Mouse (Mus musculus) embryonic facial prominence, embryonic 11.5 days (tissue): ENCODE results near the gene Mrps35. TPM values are rescaled to one million over a fixed set of nuclear protein-coding genes. Genes with fewer than 3 reads are reported as not detected.

Experiments used
- ATAC-seq: fragments of 200-750 bp; cut with Nextera tagmentation; replicated peaks from 2 replicates; pipeline ENCODE4 v1.8.0; 2017; ENCODE audit warnings: low read depth; ENCODE audit not compliant: insufficient number of reproducible peaks, low FRiP score, low TSS enrichment
- DNase-seq: peaks from one replicate; pipeline ENCODE4 v3.0.0-alpha.2; 2015; ENCODE audit warnings: low spot score
- H3K27ac ChIP-seq: fragments of 300-500 bp; sonication (generic); replicated peaks from 2 replicates; pipeline ENCODE4 v1.5.1; 2014; ENCODE audit warnings: mild to moderate bottlenecking, low read depth, low read length, control low read depth
- H3K27me3 ChIP-seq: fragments of 300-500 bp; sonication (generic); 2 replicates; pipeline ENCODE4 v1.6.1; 2014; ENCODE audit warnings: mild to moderate bottlenecking, low read length, moderate library complexity, mixed read lengths; ENCODE audit not compliant: control insufficient read depth, insufficient read depth
- H3K36me3 ChIP-seq: fragments of 300-500 bp; sonication (generic); replicated peaks from 2 replicates; pipeline ENCODE4 v1.6.1; 2014; ENCODE audit warnings: low read depth, mild to moderate bottlenecking, low read length, moderate library complexity, mixed read lengths; ENCODE audit not compliant: control insufficient read depth, insufficient read depth
- H3K4me1 ChIP-seq: fragments of 300-500 bp; sonication (generic); 2 replicates; pipeline ENCODE4 v1.6.1; 2014; ENCODE audit warnings: low read length, mixed read lengths; ENCODE audit not compliant: control insufficient read depth, insufficient read depth
- H3K4me2 ChIP-seq: fragments of 300-500 bp; sonication (generic); 2 replicates; pipeline ENCODE4 v1.6.1; 2014; ENCODE audit warnings: low read depth, mild to moderate bottlenecking, control low read depth, low read length, moderate library complexity
- H3K4me3 ChIP-seq: fragments of 300-500 bp; sonication (generic); 2 replicates; pipeline ENCODE4 v1.5.1; 2014; ENCODE audit warnings: low read depth, low read length, control low read depth
- H3K9ac ChIP-seq: fragments of 300-500 bp; sonication (generic); replicated peaks from 2 replicates; pipeline ENCODE4 v1.6.1; 2014; ENCODE audit warnings: mild to moderate bottlenecking, control low read depth, low read length
- H3K9me3 ChIP-seq: fragments of 300-500 bp; sonication (generic); replicated peaks from 2 replicates; pipeline ENCODE4 v1.6.1; 2016; ENCODE audit warnings: mild to moderate bottlenecking, low read length, inconsistent platforms, mixed read lengths; ENCODE audit not compliant: control insufficient read depth
- WGBS: fragments of 180-500 bp; shearing (Covaris S2); extraction: QIAGEN DNeasy Blood & Tissue Kit; methylation state at CpG from one replicate; pipeline ENCODE4 v1.1.7; 2014; 5-methylcytosine and 5-hydroxymethylcytosine counted together
- polyA plus RNA-seq: library from polyadenylated mRNA; unstranded; fragments of >200 nt; fragmentation: Nextera tagmentation; extraction: Ambion mirVana; gene quantifications from 2 replicates; pipeline ENCODE4 v1.2.1, GENCODE M21; 2014

Gene Mrps35
- polyA plus RNA-seq, 1 experiment from 2014 or later, result 100 TPM

DNA sequence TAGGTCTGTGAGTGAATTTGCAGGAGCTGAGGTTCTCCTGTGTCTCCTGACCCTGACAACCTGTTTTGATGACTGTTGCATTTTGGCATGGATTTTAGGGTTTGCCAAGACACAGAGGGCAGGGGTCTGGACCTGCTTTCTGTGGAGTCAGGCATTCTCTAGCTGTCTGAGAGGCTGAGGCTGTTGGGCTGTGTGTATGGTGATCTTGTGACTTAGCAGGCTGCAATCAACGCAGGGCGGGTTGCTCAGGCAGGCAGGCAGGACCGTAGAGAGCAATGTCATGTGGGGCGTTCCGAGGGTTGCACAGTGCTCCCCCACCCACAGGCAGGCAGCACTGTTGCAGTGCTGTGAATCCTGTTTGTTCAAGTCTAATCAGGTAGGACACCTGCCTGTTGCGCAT lies 64.2 kb downstream of the Mrps35 start:
- Histone ChIP-seq H3K27me3 (no peaks in the 10 kb centered on the region), H3K4me2 (no peak overlapping the region), H3K36me3 (peaks cover 7% of the 10 kb centered on the region), H3K4me3 (no peak overlapping the region), H3K9me3 (no peaks in the 10 kb centered on the region), H3K27ac (no peak overlapping the region), H3K9ac (no peak overlapping the region), H3K4me1 (no peaks in the 10 kb centered on the region)
- 93% methylated on average over 6 of the region's 6 CpGs for WGBS
- DNase-seq (no peak), ATAC-seq (no peak)

DNA sequence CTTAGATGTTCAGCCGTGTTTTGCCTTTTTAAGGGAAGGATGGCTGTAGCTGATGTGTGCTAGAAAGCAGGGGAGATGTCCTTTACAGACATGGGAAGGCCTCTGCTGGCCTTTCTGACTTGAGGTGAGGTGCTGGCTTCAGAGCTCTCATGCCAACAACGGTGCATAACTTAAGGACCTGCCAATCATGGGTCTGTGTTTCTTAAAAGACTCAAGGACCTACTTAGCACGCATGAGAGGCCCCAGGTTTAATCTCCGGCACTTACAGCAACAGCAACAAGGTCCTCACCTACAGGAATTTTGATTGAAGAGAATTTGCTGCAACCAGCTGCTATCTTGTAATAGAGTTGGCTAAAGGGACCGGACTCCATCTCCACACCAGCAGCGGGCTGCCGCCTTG lies 66.7 kb downstream of the Mrps35 start:
- no peaks in the 10 kb centered on the region for H3K27me3 ChIP-seq
- H3K4me2 ChIP-seq, result no peak overlapping the region
- H3K36me3 ChIP-seq, result peaks cover 7% of the 10 kb centered on the region
- no peak overlapping the region for H3K27ac ChIP-seq
- H3K9me3 ChIP-seq, result no peaks in the 10 kb centered on the region
- H3K4me3 ChIP-seq, result no peak overlapping the region
- whole genome bisulfite sequencing, result 84% methylated on average over 7 of the region's 7 CpGs
- H3K9ac ChIP-seq, result no peak overlapping the region
- ATAC-seq (no peak), DNase-seq (no peak)
- no peaks in the 10 kb centered on the region for H3K4me1 ChIP-seq

DNA sequence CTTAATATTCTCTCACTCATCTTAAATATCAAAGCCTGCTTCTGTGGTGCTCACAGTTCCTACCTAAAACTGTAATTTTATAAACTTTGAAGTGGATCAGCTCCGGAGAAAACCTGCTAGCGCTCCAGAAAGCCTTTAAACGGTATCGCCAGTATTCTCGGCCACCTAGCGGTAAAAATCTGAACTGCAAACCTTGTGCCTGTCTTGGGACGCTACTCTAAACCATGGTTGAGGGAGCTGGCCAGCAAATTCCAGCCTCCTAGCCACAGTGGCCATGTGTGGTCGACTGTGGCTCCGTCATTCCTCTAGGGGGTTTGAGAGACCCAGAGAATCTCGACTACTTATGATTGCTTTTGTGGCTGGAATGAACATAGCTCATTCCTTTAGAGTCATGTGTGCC lies 74.0 kb downstream of the Mrps35 start:
- no peak overlapping the region for H3K4me3 ChIP-seq
- H3K4me2 ChIP-seq, result no peak overlapping the region
- no peaks in the 10 kb centered on the region for H3K36me3 ChIP-seq
- no peaks in the 10 kb centered on the region for H3K9me3 ChIP-seq
- WGBS, result 7% methylated on average over 10 of the region's 10 CpGs
- H3K27me3 ChIP-seq, result no peaks in the 10 kb centered on the region
- H3K27ac ChIP-seq, result no peak overlapping the region
- DNase-seq (peak; percentile 97), ATAC-seq (no peak)
- no peaks in the 10 kb centered on the region for H3K4me1 ChIP-seq
- no peak overlapping the region for H3K9ac ChIP-seq

DNA sequence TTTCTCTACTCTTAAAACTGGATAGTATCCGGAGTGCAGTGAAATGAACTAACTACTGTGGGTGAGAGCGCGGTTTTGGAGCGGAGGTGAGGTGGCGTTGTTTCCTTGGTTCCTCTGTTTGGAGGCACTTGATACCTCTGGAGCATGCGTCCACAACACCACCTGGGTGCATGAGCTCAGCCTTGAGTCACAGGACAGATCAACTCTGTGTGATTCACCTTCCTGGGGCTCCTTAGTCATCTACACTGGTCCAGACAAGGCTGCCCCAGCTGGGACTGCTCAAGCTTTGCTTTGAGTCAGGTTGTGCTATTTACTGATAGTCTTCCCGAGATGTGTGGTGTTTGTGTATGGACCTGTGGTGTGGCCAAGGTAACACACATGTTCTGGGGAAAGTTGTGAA lies 75.2 kb downstream of the Mrps35 start:
- 94% methylated on average over 7 of the region's 7 CpGs for WGBS
- Histone ChIP-seq H3K27ac (no peak overlapping the region), H3K4me3 (no peak overlapping the region), H3K36me3 (no peaks in the 10 kb centered on the region), H3K9ac (no peak overlapping the region), H3K4me2 (no peak overlapping the region), H3K4me1 (no peaks in the 10 kb centered on the region), H3K9me3 (no peaks in the 10 kb centered on the region), H3K27me3 (no peaks in the 10 kb centered on the region)
- ATAC-seq, result no peak
- no peak for DNase-seq

DNA sequence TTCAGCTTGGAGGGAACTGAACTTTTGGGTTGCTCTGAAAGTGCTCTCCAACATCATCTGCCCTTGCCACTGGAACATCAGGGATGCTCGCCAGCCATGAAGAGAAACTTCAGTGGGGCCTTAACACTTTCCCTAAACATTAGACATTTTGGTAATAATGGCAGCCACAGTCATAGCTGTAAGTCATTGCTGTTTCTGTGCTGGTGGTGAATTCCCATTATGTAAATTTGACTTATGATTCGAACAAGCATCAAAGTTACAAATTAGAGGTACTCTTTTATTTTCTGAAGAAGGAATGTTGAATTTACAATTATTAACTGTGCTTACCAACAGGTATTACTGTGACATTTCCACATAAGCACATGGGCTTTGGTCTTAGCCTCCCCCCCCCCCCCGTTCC lies 75.6 kb downstream of the Mrps35 start:
- Histone ChIP-seq H3K36me3 (no peaks in the 10 kb centered on the region), H3K4me2 (no peak overlapping the region), H3K9me3 (no peaks in the 10 kb centered on the region), H3K27me3 (no peaks in the 10 kb centered on the region), H3K27ac (no peak overlapping the region), H3K4me1 (no peaks in the 10 kb centered on the region), H3K9ac (no peak overlapping the region), H3K4me3 (no peak overlapping the region)
- no peak for DNase-seq
- WGBS, result 85% methylated on average over 3 of the region's 3 CpGs
- no peak for ATAC-seq

DNA sequence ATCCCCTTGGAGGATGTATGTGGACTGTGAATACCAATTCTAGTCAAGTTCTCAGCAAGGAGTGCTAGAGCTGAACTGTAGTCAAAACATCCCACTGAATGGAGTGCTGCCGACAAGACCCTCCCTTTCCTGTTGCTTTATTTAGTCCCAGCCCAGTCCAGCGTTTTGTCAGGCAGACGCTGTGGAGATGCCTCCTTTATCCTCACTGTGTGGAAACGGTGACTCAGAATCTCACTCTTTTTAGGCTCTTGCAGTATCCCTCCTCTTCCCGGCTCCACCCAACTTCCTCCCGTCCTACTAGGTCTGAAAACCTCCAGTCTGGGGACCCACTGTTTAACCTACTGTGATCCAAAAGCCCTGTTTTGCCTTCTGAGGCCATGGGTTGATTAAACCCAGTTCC lies 78.8 kb downstream of the Mrps35 start:
- H3K9me3 ChIP-seq, result no peaks in the 10 kb centered on the region

More for the DNA sequence above, 78.8 kb downstream of the Mrps35 start:
- H3K9ac ChIP-seq, result no peak overlapping the region
- no peaks in the 10 kb centered on the region for H3K4me1 ChIP-seq
- no peak overlapping the region for H3K4me2 ChIP-seq
- no peaks in the 10 kb centered on the region for H3K27me3 ChIP-seq
- no peak for ATAC-seq
- no peak for DNase-seq
- no peaks in the 10 kb centered on the region for H3K36me3 ChIP-seq
- H3K27ac ChIP-seq, result no peak overlapping the region
- no peak overlapping the region for H3K4me3 ChIP-seq
- WGBS, result 60% methylated on average over 6 of the region's 6 CpGs

Other genes with a start within 250 kb of the Mrps35 start
- gene Arntl2, start 246.7 kb upstream of the Mrps35 start, polyA plus RNA-seq, result 2.5 and 2.7 TPM in 2 replicates
- not detected in 2 replicates for gene Smco2, start 192.7 kb upstream of the Mrps35 start, polyA plus RNA-seq
- 43.7 and 45.7 TPM in 2 replicates for gene Ppfibp1, start 154.3 kb upstream of the Mrps35 start, polyA plus RNA-seq
- gene 1700034J05Rik, start 88.3 kb upstream of the Mrps35 start, polyA plus RNA-seq, result 0.07 TPM in 1 of 2 replicates, not detected in the other
- gene Rep15, start 10.2 kb upstream of the Mrps35 start, polyA plus RNA-seq, result 0.86 and 1.5 TPM in 2 replicates
- 1.7 and 1.8 TPM in 2 replicates for gene Mansc4, start 44.3 kb downstream of the Mrps35 start, polyA plus RNA-seq
- 11.9 and 12.7 TPM in 2 replicates for gene Klhl42, start 48.6 kb downstream of the Mrps35 start, polyA plus RNA-seq
- gene Pthlh, start 221.4 kb downstream of the Mrps35 start, polyA plus RNA-seq, result 2.8 and 4.1 TPM in 2 replicates